Mouse (Mus musculus): ENCODE measurements around the gene Swt1. TPM values are rescaled to one million over a fixed set of nuclear protein-coding genes. Genes with fewer than 3 reads are reported as not detected.

Swt1 gene
- polyA plus RNA-seq, 1 experiment = 1.7 TPM

DNA sequence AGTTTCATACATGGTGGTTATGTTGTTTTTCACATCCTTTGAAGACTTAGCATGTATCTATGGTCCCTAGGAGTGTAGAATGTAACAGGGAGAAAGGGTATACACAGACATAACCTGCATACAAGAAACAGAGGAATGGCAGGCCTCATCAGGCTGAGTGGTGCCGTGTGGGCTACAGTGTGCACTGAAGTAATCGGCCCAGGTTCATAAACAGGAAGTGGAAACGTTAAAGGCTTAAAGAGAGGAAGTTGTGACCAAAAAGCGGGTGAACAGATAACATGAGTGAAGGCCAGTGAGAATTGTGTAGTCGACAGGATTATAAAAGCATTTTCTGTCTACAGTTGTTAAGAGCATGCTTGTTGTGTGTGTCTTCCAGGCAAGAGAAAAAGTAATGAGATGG, 28.8 kb upstream of the Swt1 start:
- no peak for TF ChIP-seq FOSL1 (IDR thresholded peaks at IDR 0.05; ENCODE audit: insufficient read depth, low read length, poor library complexity, severe bottlenecking)
- TF ChIP-seq CTCF (IDR thresholded peaks at IDR 0.05; ENCODE audit: control insufficient read depth, insufficient read depth, insufficient read length) = no peak
- TF ChIP-seq MAX (IDR thresholded peaks at IDR 0.05) = no peak
- no peak for TF ChIP-seq CEBPB (IDR thresholded peaks at IDR 0.05; ENCODE audit: low read depth)
- TF ChIP-seq MYOD1 (IDR thresholded peaks at IDR 0.05; ENCODE audit: control insufficient read depth, insufficient read length, low read depth) = no peak
- TF ChIP-seq USF1 (IDR thresholded peaks at IDR 0.05; ENCODE audit: low read depth) = no peak
- TF ChIP-seq MYOG (IDR thresholded peaks at IDR 0.05; ENCODE audit: control insufficient read depth, extremely low read depth, insufficient read length) = no peak
- Histone ChIP-seq H3ac (ENCODE audit: control insufficient read depth, insufficient read length, low read depth) (no peak overlapping the region), H3K79me3 (ENCODE audit: low read depth) (no peaks in the 10 kb centered on the region), H3K36me3 (ENCODE audit: control insufficient read depth, insufficient read depth) (peaks cover 36% of the 10 kb centered on the region), H3K27me3 (ENCODE audit: control insufficient read depth, insufficient read depth, insufficient read length) (no peaks in the 10 kb centered on the region), H3K4me3 (ENCODE audit: insufficient read depth, poor library complexity, severe bottlenecking) (no peak overlapping the region), H3K79me2 (ENCODE audit: control insufficient read depth, insufficient read depth) (no peaks in the 10 kb centered on the region)

DNA sequence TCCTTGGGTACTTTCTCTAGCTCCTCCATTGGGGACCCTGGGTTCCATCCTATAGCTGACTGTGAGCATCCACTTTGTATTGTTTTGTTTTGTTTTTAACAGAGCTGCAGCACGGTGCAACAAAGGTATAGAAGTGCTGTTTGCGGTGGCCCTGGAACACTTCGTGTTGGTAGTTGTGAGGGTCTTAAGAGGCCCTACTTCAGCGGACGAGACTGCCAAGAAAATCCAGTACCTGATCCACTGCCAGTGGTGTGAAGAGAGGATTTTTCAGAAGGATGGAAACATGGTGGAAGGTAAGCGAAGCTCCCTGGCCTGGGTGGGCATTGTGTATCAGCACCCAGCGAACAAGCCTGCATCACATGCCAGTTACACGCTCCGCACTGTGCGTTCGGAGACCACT, 23.7 kb upstream of the Swt1 start:
- no peak for TF ChIP-seq MYOG (IDR thresholded peaks at IDR 0.05; ENCODE audit: control insufficient read depth, extremely low read depth, insufficient read length)
- no peak for TF ChIP-seq MAX (IDR thresholded peaks at IDR 0.05)
- no peak for TF ChIP-seq FOSL1 (IDR thresholded peaks at IDR 0.05; ENCODE audit: insufficient read depth, low read length, poor library complexity, severe bottlenecking)
- no peak for TF ChIP-seq USF1 (IDR thresholded peaks at IDR 0.05; ENCODE audit: low read depth)
- no peak for TF ChIP-seq CEBPB (IDR thresholded peaks at IDR 0.05; ENCODE audit: low read depth)
- TF ChIP-seq MYOD1 (IDR thresholded peaks at IDR 0.05; ENCODE audit: control insufficient read depth, insufficient read length, low read depth) = no peak
- no peak for TF ChIP-seq CTCF (IDR thresholded peaks at IDR 0.05; ENCODE audit: control insufficient read depth, insufficient read depth, insufficient read length)
- H3K36me3 ChIP-seq (ENCODE audit: control insufficient read depth, insufficient read depth) = peaks cover 57% of the 10 kb centered on the region

DNA sequence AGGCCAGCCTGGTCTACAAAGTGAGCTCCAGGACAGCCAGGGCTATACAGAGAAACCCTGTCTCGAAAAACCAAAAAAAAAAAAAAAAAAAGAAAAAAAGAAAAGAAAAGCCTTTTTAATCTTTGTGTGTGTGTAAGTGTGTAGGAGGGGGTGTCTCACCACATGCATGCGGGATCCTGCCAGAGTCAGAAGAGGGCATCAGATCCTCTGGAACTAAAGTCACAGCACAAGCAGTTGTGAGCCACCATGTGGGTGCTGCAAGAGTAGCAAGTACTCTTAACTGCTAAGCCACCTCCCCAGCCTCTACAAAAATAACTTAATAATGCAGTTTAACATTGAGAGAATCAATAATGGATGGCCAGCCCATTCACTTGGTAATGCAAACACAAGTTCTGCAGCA, 22.6 kb upstream of the Swt1 start:
- peaks cover 55% of the 10 kb centered on the region for H3K36me3 ChIP-seq (ENCODE audit: control insufficient read depth, insufficient read depth)
- no peak for TF ChIP-seq USF1 (IDR thresholded peaks at IDR 0.05; ENCODE audit: low read depth)
- TF ChIP-seq MYOD1 (IDR thresholded peaks at IDR 0.05; ENCODE audit: control insufficient read depth, insufficient read length, low read depth) = no peak
- TF ChIP-seq CEBPB (IDR thresholded peaks at IDR 0.05; ENCODE audit: low read depth) = no peak
- TF ChIP-seq CTCF (IDR thresholded peaks at IDR 0.05; ENCODE audit: control insufficient read depth, insufficient read depth, insufficient read length) = no peak
- TF ChIP-seq MAX (IDR thresholded peaks at IDR 0.05) = no peak
- no peak for TF ChIP-seq FOSL1 (IDR thresholded peaks at IDR 0.05; ENCODE audit: insufficient read depth, low read length, poor library complexity, severe bottlenecking)
- no peak for TF ChIP-seq MYOG (IDR thresholded peaks at IDR 0.05; ENCODE audit: control insufficient read depth, extremely low read depth, insufficient read length)
- H3ac ChIP-seq (ENCODE audit: control insufficient read depth, insufficient read length, low read depth) = no peak overlapping the region
- no peak overlapping the region for H3K4me3 ChIP-seq (ENCODE audit: insufficient read depth, poor library complexity, severe bottlenecking)
- H3K79me2 ChIP-seq (ENCODE audit: control insufficient read depth, insufficient read depth) = no peaks in the 10 kb centered on the region
- H3K79me3 ChIP-seq (ENCODE audit: low read depth) = no peaks in the 10 kb centered on the region
- H3K27me3 ChIP-seq (ENCODE audit: control insufficient read depth, insufficient read depth, insufficient read length) = no peaks in the 10 kb centered on the region

More for the DNA sequence above, 23.7 kb upstream of the Swt1 start:
- no peaks in the 10 kb centered on the region for H3K79me2 ChIP-seq (ENCODE audit: control insufficient read depth, insufficient read depth)
- no peak overlapping the region for H3K4me3 ChIP-seq (ENCODE audit: insufficient read depth, poor library complexity, severe bottlenecking)
- H3K79me3 ChIP-seq (ENCODE audit: low read depth) = no peaks in the 10 kb centered on the region
- H3K27me3 ChIP-seq (ENCODE audit: control insufficient read depth, insufficient read depth, insufficient read length) = no peaks in the 10 kb centered on the region
- no peak overlapping the region for H3ac ChIP-seq (ENCODE audit: control insufficient read depth, insufficient read length, low read depth)

DNA sequence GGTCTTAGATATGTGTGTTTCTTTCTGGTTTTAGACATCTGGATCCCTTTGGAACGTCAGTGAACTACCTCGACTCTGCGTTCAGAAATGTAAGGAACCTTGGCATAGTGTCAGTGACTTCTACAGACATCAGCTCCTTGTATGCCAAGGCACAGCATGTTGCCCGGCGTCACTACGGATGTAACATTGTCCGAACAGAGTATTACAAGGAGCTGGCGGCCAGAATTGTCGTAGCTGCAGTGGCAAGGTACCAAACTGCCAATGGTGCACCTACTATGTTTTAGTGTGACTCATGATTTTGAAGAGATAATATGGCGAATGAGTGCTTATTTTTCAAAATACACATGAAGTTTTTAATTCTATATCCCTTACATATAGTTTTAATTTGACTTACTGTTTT, 21.6 kb upstream of the Swt1 start:
- Histone ChIP-seq H3ac (ENCODE audit: control insufficient read depth, insufficient read length, low read depth) (no peak overlapping the region), H3K79me2 (ENCODE audit: control insufficient read depth, insufficient read depth) (no peaks in the 10 kb centered on the region), H3K4me3 (ENCODE audit: insufficient read depth, poor library complexity, severe bottlenecking) (no peak overlapping the region), H3K36me3 (ENCODE audit: control insufficient read depth, insufficient read depth) (peaks cover 60% of the 10 kb centered on the region), H3K27me3 (ENCODE audit: control insufficient read depth, insufficient read depth, insufficient read length) (no peaks in the 10 kb centered on the region), H3K79me3 (ENCODE audit: low read depth) (no peaks in the 10 kb centered on the region)
- TF ChIP-seq CTCF (IDR thresholded peaks at IDR 0.05; ENCODE audit: control insufficient read depth, insufficient read depth, insufficient read length) (no peak), MYOG (IDR thresholded peaks at IDR 0.05; ENCODE audit: control insufficient read depth, extremely low read depth, insufficient read length) (no peak)

DNA sequence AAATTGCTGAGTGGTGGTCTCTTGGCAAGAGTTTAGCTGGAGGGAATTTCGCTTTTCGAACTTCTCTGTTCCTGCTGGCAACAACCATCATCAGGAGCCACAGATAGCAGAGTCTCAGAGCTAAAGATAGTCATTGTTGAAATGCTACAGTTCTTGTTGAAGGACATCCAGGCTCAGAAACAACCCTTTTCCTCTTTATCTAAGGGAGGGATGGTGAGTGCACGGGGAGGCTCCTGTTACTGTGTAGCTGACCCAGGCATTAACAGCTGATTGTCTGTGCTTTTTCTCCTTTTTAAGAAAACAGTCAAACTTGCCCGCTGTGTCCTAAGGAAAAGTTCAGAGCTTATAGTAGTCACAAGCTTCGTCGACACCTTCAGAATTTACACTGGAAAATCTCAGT, 7.2 kb upstream of the Swt1 start:
- Histone ChIP-seq H3K79me3 (ENCODE audit: low read depth) (no peaks in the 10 kb centered on the region), H3K4me3 (ENCODE audit: insufficient read depth, poor library complexity, severe bottlenecking) (no peak overlapping the region), H3ac (ENCODE audit: control insufficient read depth, insufficient read length, low read depth) (no peak overlapping the region), H3K36me3 (ENCODE audit: control insufficient read depth, insufficient read depth) (peaks cover 62% of the 10 kb centered on the region), H3K27me3 (ENCODE audit: control insufficient read depth, insufficient read depth, insufficient read length) (no peaks in the 10 kb centered on the region), H3K79me2 (ENCODE audit: control insufficient read depth, insufficient read depth) (peaks cover 23% of the 10 kb centered on the region)
- no peak for TF ChIP-seq CTCF (IDR thresholded peaks at IDR 0.05; ENCODE audit: control insufficient read depth, insufficient read depth, insufficient read length)
- TF ChIP-seq CEBPB (IDR thresholded peaks at IDR 0.05; ENCODE audit: low read depth) = no peak
- TF ChIP-seq FOSL1 (IDR thresholded peaks at IDR 0.05; ENCODE audit: insufficient read depth, low read length, poor library complexity, severe bottlenecking) = no peak
- TF ChIP-seq MAX (IDR thresholded peaks at IDR 0.05) = no peak
- TF ChIP-seq MYOD1 (IDR thresholded peaks at IDR 0.05; ENCODE audit: control insufficient read depth, insufficient read length, low read depth) = no peak
- TF ChIP-seq MYOG (IDR thresholded peaks at IDR 0.05; ENCODE audit: control insufficient read depth, extremely low read depth, insufficient read length) = no peak
- no peak for TF ChIP-seq USF1 (IDR thresholded peaks at IDR 0.05; ENCODE audit: low read depth)

DNA sequence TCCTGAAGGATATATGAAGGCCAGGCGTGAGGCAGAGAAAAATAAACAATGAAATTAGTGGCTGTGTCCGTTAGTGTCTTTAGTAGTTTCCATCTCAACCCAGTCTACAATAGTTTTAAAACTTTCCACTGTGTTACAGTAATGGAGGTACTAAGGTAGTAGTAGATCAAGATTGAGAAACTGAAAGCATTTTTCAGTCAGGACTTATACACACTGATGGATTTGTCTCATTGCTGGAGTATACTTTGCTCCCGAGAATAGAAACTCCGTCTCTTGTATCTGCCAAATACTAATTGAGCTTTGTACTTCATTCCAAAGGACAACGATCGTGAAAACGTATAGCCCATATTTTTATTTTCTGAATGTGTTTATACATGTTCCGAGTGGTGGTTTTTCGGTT, 1.1 kb upstream of the Swt1 start:
- Histone ChIP-seq H3ac (ENCODE audit: control insufficient read depth, insufficient read length, low read depth) (peak overlapping the region; percentile 85), H3K79me3 (ENCODE audit: low read depth) (peaks cover 33% of the 10 kb centered on the region), H3K27me3 (ENCODE audit: control insufficient read depth, insufficient read depth, insufficient read length) (no peaks in the 10 kb centered on the region), H3K4me3 (ENCODE audit: insufficient read depth, poor library complexity, severe bottlenecking) (peak overlapping the region; percentile 76), H3K36me3 (ENCODE audit: control insufficient read depth, insufficient read depth) (peaks cover 14% of the 10 kb centered on the region), H3K79me2 (ENCODE audit: control insufficient read depth, insufficient read depth) (peaks cover 80% of the 10 kb centered on the region)
- no peak for TF ChIP-seq FOSL1 (IDR thresholded peaks at IDR 0.05; ENCODE audit: insufficient read depth, low read length, poor library complexity, severe bottlenecking)
- no peak for TF ChIP-seq MAX (IDR thresholded peaks at IDR 0.05)
- no peak for TF ChIP-seq CEBPB (IDR thresholded peaks at IDR 0.05; ENCODE audit: low read depth)

Measured in C2C12 (cell line).